Mouse (Mus musculus) bone marrow macrophage, adult 2 months (primary cell): Measurements from ENCODE around the gene Caln1. TPM values are rescaled to one million over a fixed set of nuclear protein-coding genes. Genes with fewer than 3 reads are reported as not detected.

Experiments
- H3K27ac ChIP-seq: 2 replicates; pipeline ENCODE4 v1.5.1; 2012; ENCODE audit warnings: low read depth, low read length; ENCODE audit not compliant: insufficient read depth
- H3K4me1 ChIP-seq: 2 replicates; pipeline ENCODE4 v1.6.1; 2012; ENCODE audit warnings: low read length; ENCODE audit not compliant: control insufficient read depth, insufficient read depth
- H3K4me3 ChIP-seq: 2 replicates; pipeline ENCODE4 v1.5.1; 2012; ENCODE audit warnings: mild to moderate bottlenecking, low read length, moderate library complexity; ENCODE audit not compliant: insufficient read depth
- CTCF ChIP-seq: IDR thresholded peaks from 2 replicates; pipeline ENCODE4 v1.5.1; 2012; ENCODE audit warnings: low read depth, mild to moderate bottlenecking, low read length, moderate library complexity
- POLR2A ChIP-seq: IDR thresholded peaks from 2 replicates; pipeline ENCODE4 v1.6.1; 2012; ENCODE audit warnings: mild to moderate bottlenecking, low read depth, low read length, borderline replicate concordance
- polyA plus RNA-seq: library from polyadenylated mRNA; stranded (reverse); fragments of >200 nt; gene quantifications from 2 replicates; pipeline ENCODE4 v1.2.4, GENCODE M21; 2012; ENCODE audit not compliant: missing spikeins, insufficient read depth, insufficient read length

Caln1 gene
- polyA plus RNA-seq, 1 experiment: not detected

DNA sequence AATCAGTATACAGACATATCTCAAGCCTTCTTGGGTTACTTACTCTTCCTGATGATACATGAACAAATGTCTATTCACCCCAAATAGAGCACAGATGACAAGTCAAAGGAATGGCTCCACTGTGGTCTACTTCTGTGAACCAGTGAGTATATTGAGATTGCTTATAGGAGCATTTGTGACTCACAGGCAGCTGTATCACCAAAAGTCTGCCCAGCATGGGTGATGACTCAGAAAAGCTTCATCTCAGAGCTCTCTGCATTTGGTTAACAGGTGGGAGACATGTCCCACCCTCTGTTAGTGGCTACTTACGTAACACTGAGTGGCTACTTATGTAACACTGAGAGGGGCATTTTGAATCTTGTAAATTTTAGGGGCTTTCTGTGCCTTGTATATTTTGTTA is 296.8 kb downstream of the Caln1 start:
- Histone ChIP-seq H3K4me3 (no peak overlapping the region), H3K4me1 (no peaks in the 10 kb centered on the region), H3K27ac (no peak overlapping the region)
- TF ChIP-seq CTCF: no peak
- no peak for TF ChIP-seq POLR2A

GRCm38 (mm10) chr5:130672588-130672987 is 303.3 kb downstream of the Caln1 start:
- H3K4me3 ChIP-seq: no peak overlapping the region
- TF ChIP-seq POLR2A: no peak
- no peak for TF ChIP-seq CTCF
- no peaks in the 10 kb centered on the region for H3K4me1 ChIP-seq
- H3K27ac ChIP-seq: no peak overlapping the region

DNA sequence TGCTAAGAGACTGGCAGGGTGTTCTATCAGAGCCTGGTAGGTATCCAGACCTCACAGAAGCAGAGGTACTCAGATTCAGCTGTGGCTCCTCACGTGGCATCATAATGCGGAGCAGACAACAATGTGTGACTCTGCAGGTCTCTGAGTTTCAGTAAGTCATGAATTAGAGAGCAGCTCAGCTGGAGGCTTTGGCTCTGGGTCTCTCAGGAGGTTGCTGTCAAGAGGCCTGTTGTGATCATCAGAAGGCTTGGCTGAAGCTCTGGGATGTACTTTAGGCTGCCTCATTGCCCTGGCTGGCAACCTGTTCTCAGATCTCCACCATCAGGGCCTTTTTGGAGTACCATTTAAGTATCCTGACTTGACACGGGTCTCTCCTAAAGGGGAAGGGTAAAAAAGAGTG is 303.8 kb downstream of the Caln1 start:
- Histone ChIP-seq H3K4me3 (no peak overlapping the region), H3K4me1 (no peaks in the 10 kb centered on the region), H3K27ac (no peak overlapping the region)
- TF ChIP-seq POLR2A (no peak), CTCF (no peak)

- H3K27ac ChIP-seq: no peak overlapping the region
- no peak overlapping the region for H3K4me3 ChIP-seq
- TF ChIP-seq CTCF: no peak
- no peak for TF ChIP-seq POLR2A
- H3K4me1 ChIP-seq: no peaks in the 10 kb centered on the region
These were observed 308.6 kb downstream of the Caln1 start for GRCm38 (mm10) chr5:130677895-130678294.

GRCm38 (mm10) chr5:130685911-130686658 is 316.8 kb downstream of the Caln1 start:
- Histone ChIP-seq H3K27ac (no peak overlapping the region), H3K4me3 (no peak overlapping the region), H3K4me1 (no peaks in the 10 kb centered on the region)
- TF ChIP-seq CTCF (no peak), POLR2A (no peak)

DNA sequence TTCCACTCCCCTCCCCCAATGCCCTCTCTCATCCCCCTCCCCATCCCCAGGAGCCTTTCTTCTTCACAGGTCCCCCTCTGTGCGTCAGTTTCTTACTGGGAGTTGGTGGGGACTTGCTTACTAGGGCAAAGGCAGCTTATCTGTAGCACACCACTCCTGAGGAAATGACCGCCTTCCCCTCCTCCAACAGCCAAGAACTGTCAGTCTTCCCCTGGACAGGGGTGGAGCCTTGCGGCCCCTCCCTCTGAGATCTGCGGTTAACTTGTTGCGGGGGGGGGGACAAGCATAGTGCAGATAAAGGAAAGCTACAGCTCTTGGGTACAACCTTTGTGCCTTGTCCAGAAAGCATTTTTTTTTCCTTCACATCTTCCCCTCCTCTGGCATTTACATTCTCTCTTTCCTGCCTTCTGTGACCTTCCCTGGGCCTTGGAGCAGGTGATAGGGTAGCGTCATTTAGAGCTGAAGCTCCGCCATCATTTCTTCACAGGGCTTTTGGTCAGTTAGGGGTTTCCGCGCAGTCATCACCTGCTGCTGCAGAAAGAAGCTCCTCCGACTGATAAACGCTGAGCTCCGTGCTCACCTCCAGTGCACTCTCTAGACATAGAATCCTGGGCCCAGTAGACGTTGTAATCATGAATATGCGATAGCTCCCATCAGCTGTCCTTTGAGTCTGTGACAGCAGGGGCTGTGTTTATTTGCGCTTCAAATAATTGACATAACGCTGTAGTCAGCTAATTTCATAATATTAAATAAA is 319.3 kb downstream of the Caln1 start:
- H3K4me1 ChIP-seq: no peaks in the 10 kb centered on the region
- H3K27ac ChIP-seq: no peak overlapping the region

DNA sequence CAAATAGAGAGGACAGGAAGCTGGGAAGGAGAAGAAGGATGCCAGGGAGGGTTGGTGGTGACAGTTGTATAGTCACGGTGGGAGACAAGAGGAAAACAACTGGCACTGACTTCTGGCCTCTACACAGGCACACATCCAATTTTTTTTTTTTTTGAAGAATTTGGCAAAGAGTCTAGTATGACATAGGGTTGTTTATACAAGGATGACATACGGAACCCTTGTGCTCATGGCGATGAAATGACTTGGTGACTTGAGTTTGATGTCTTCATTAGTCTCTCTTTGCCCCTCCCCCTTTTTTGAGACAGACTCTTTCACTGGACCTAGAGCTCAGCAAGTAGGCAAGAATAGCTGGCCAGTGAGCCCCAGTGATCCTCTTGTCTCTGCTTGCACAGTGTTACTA is 322.1 kb downstream of the Caln1 start:
- Histone ChIP-seq H3K4me3 (no peak overlapping the region), H3K4me1 (no peaks in the 10 kb centered on the region)
- TF ChIP-seq CTCF: no peak
- no peak for TF ChIP-seq POLR2A

More for the DNA sequence above, 319.3 kb downstream of the Caln1 start:
- TF ChIP-seq CTCF (no peak), POLR2A (no peak)
- H3K4me3 ChIP-seq: no peak overlapping the region

DNA sequence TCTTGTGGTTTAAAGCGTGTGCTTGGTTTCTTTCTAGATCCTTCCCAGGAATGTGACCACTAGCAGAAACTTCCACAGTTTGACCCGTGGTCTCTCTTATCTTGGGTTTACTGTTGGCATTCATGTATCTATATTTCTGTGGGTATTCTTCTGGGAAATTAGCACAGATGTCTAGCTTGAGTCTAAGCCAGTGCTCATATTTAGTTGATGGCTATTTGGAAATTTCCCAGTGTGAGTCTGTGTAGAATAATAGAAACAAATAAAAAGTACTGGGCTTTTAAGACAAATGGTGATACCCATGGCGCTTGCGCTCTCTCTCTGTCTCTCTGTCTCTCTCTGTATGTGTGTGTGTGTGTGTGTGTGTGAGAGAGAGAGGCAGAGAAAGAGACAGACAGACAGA is 330.2 kb downstream of the Caln1 start:
- TF ChIP-seq POLR2A (no peak), CTCF (no peak)
- H3K4me1 ChIP-seq: no peaks in the 10 kb centered on the region
- H3K27ac ChIP-seq: no peak overlapping the region

More for the DNA sequence above, 322.1 kb downstream of the Caln1 start:
- no peak overlapping the region for H3K27ac ChIP-seq

DNA sequence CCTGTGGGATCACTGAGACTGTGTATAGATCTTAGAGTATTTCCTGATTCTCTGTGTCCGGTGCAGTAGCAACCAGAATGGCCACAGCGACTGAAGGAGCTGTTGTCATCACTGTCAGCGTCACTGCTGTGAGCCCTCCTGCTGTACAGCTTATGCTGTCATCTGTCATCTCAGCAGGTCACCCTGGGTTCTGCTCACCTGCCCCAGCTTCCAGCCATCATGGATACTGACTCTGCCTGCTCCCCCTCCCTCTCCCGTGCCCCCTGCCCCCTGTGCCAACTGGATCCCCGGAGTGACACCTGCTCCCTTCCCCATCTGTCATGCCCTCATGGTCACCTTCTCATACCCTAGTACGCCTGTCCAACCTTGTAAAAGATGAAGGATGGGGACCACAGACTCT is 332.5 kb downstream of the Caln1 start:
- H3K4me1 ChIP-seq: no peaks in the 10 kb centered on the region
- H3K27ac ChIP-seq: no peak overlapping the region
- H3K4me3 ChIP-seq: no peak overlapping the region
- TF ChIP-seq CTCF (no peak), POLR2A (no peak)

More for the DNA sequence above, 330.2 kb downstream of the Caln1 start:
- no peak overlapping the region for H3K4me3 ChIP-seq

- Histone ChIP-seq H3K27ac (no peak overlapping the region), H3K4me1 (no peaks in the 10 kb centered on the region), H3K4me3 (no peak overlapping the region)
- no peak for TF ChIP-seq POLR2A
- TF ChIP-seq CTCF: no peak
These were observed 333.1 kb downstream of the Caln1 start for GRCm38 (mm10) chr5:130702361-130702760.
